Comparison of ENCODE assay signal across 11 mouse cellular contexts in genomic region chr10:116986264-116987082, GRCm38 (mm10). TPM values are rescaled to one million over a fixed set of nuclear protein-coding genes. Genes with fewer than 3 reads are reported as not detected.
DNase-seq lines count a peak whose midpoint lies in the region; ATAC-seq and TF ChIP-seq lines count a peak whose summit lies in the region.
"Had no signal": no experiment of that assay in that cellular context is flagged by ENCODE, and none has a peak within 500 bp of the region (broad histone marks: within the 10 kb centered on the region; RNA-seq: fewer than 3 reads in every experiment).

TSS of gene Best3 (plus strand) at chr10:116986314.

- H3K27ac ChIP-seq in gastrocnemius, adult 2 months: peak within 1 kb of the TSS; percentile 92
- H3K27ac ChIP-seq in lung, embryonic 14.5 days (ENCODE audit: low read depth): no peak within 1 kb of the TSS
- H3K27ac ChIP-seq in liver, postnatal 0 days (ENCODE audit: low read depth): no peak within 1 kb of the TSS

- no peaks in the 10 kb centered on the region for H3K27me3 ChIP-seq in lung, embryonic 14.5 days (ENCODE audit: insufficient read depth, low read length)
- H3K27me3 ChIP-seq in liver, postnatal 0 days (ENCODE audit: insufficient read depth, low read length): no peaks in the 10 kb centered on the region

- H3K9me3 ChIP-seq in lung, embryonic 14.5 days (ENCODE audit: low read depth, low read length): no peaks in the 10 kb centered on the region
- no peaks in the 10 kb centered on the region for H3K9me3 ChIP-seq in liver, postnatal 0 days (ENCODE audit: low read length)

- H3K36me3 ChIP-seq in lung, embryonic 14.5 days (ENCODE audit: insufficient read depth): no peaks in the 10 kb centered on the region
- H3K36me3 ChIP-seq in liver, postnatal 0 days (replicated peaks; ENCODE audit: insufficient read depth, low read length): no peaks in the 10 kb centered on the region

- H3K4me1 ChIP-seq in lung, embryonic 14.5 days (ENCODE audit: insufficient read depth): 0 out of 2 replicates have a peak, but pooled peaks cover 3% of the 10 kb centered on the region
- no peaks in the 10 kb centered on the region for H3K4me1 ChIP-seq in liver, postnatal 0 days (ENCODE audit: insufficient read depth)

- TF ChIP-seq CTCF in gastrocnemius, adult 2 months (IDR thresholded peaks at IDR 0.05): no peak
- TF ChIP-seq CTCF in lung, embryonic 14.5 days (IDR thresholded peaks at IDR 0.05; ENCODE audit: low read depth): no peak
- no peak for TF ChIP-seq CTCF in liver, postnatal 0 days (IDR thresholded peaks at IDR 0.05; ENCODE audit: low read depth)

- intact Hi-C loops in gastrocnemius, adult 2 months (cut with DNase I): no loop called here
- intact Hi-C loops in gastrocnemius, postnatal 14 days (cut with DNase I; ENCODE audit: low total_unique reads): no loop called here

- no peak for TF ChIP-seq EP300 in liver, postnatal 0 days (IDR thresholded peaks at IDR 0.05; ENCODE audit: low read depth)

- peak; percentile 65; the same call in 1 of the 2 replicates for ATAC-seq in lung, embryonic 14.5 days (ENCODE audit: insufficient read depth)
- no peak for ATAC-seq in liver, postnatal 0 days
- ATAC-seq: inflammation-experienced regulatory T-cells, adult 6 months had no signal

- H3K4me3 ChIP-seq in gastrocnemius, adult 2 months: peak within 1 kb of the TSS; percentile 75
- H3K4me3 ChIP-seq in lung, embryonic 14.5 days (ENCODE audit: low read depth, low read length): no peak within 1 kb of the TSS
- no peak within 1 kb of the TSS for H3K4me3 ChIP-seq in liver, postnatal 0 days (ENCODE audit: low read depth, low read length)

- H3K4me2 ChIP-seq in lung, embryonic 14.5 days: peak within 1 kb of the TSS; percentile 24; the same call in 1 of the 2 replicates
- no peak within 1 kb of the TSS for H3K4me2 ChIP-seq in liver, postnatal 0 days (ENCODE audit: low read depth, low read length)
- H3K4me2 ChIP-seq: liver, embryonic 11.5 days had no signal

- H3K9ac ChIP-seq in lung, embryonic 14.5 days: no peak within 1 kb of the TSS
- no peak within 1 kb of the TSS for H3K9ac ChIP-seq in liver, postnatal 0 days (replicated peaks)

- DNase-seq in gastrocnemius, adult 2 months: peak; percentile 51
- no peak for DNase-seq in gastrocnemius, postnatal 14 days
- no peak for DNase-seq in lung, embryonic 14.5 days
- no peak for DNase-seq in lung, postnatal 25 days (ENCODE audit: low spot score)
- DNase-seq in lung, postnatal 36 days: peak; percentile 16
- no peak for DNase-seq in liver
- DNase-seq in thymus, adult 18-20 months: no peak
- no peak for DNase-seq in liver, postnatal 0 days

- WGBS in lung, embryonic 14.5 days: 23% methylated on average over 21 of the region's 21 CpGs
- 72% methylated on average over 21 of the region's 21 CpGs for WGBS in liver, postnatal 0 days (ENCODE audit: insufficient replicate concordance)

RNA-seq across cellular contexts. Expression of gene Best3, which starts in this region (rescaled TPM):
- total RNA-seq in gastrocnemius, adult 2 months (2021): 10 to 100 TPM; 17.7 to 34.1 TPM
- 10 to 100 TPM in 1 of 2 experiments, 1 to 10 TPM in 1; 9.2 to 11.7 TPM for total RNA-seq in gastrocnemius, postnatal 14 days (2021)
- polyA plus RNA-seq in lung, embryonic 14.5 days (2014; fragmentation: Nextera tagmentation; extraction: Ambion mirVana): 0.11 and 0.39 TPM in 2 replicates
- 0.08 TPM in 1 of 2 replicates, not detected in the other for polyA plus RNA-seq in liver, postnatal 0 days (2015; fragmentation: Nextera tagmentation; extraction: Ambion mirVana)
- total RNA-seq: common myeloid progenitor, adult 5-6 weeks had no signal
- polyA plus RNA-seq: inflammation-experienced regulatory T-cells, adult 6 months; liver, embryonic 11.5 days had no signal

Comparison
In these comparisons a context has a peak if more than half of its experiments do, and no peak if none do; other contexts are left out.
1. DNase-seq: peak in gastrocnemius, adult 2 months (single experiment) and lung, postnatal 36 days (single experiment); none in gastrocnemius, postnatal 14 days (single experiment), lung, embryonic 14.5 days (single experiment), lung, postnatal 25 days (single experiment), liver (single experiment), thymus, adult 18-20 months (0 of 2) and liver, postnatal 0 days (single experiment).
2. Peak in ATAC-seq and H3K4me2 ChIP-seq in lung, embryonic 14.5 days; RNA of the gene not detected or under 1 TPM.